Mouse (Mus musculus): ENCODE measurements at regions not wholly inside any gene's neighbourhood (a gene's known extent, or its start where the extent isn't known, plus 50 kb on each side); places are given as distances from the start of the nearest gene placed in this dataset.

GRCm38 (mm10) chr13:84345791-84346511 is 123.9 kb downstream of the Tmem161b start:
- peak; percentile 39 to 53 for DNase-seq (ENCODE audit: low spot score in 2 of 2)

GRCm38 (mm10) chr13:84346569-84346968 is 124.5 kb downstream of the Tmem161b start:
- no peak for DNase-seq (ENCODE audit: low spot score in 2 of 2)

GRCm38 (mm10) chr13:84347181-84347913 is 125.3 kb downstream of the Tmem161b start:
- peak; percentile 28 to 54 for DNase-seq (ENCODE audit: low spot score in 2 of 2)

- DNase-seq (ENCODE audit: low spot score in 2 of 2): peak; percentile 96 to 98
Observed at GRCm38 (mm10) chr13:84347914-84348700, 126.0 kb downstream of the Tmem161b start.

GRCm38 (mm10) chr13:84348701-84348975 is 126.5 kb downstream of the Tmem161b start:
- DNase-seq (ENCODE audit: low spot score in 2 of 2): no peak

- peak; percentile 50 to 68 for DNase-seq (ENCODE audit: low spot score in 2 of 2)
Observed at GRCm38 (mm10) chr13:84349001-84349720, 127.1 kb downstream of the Tmem161b start.

GRCm38 (mm10) chr13:84349721-84350040 is 127.6 kb downstream of the Tmem161b start:
- no peak for DNase-seq (ENCODE audit: low spot score in 2 of 2)

- no peak for DNase-seq (ENCODE audit: low spot score in 2 of 2)
Observed at GRCm38 (mm10) chr13:84350791-84351190, 128.7 kb downstream of the Tmem161b start.

GRCm38 (mm10) chr13:84356455-84356854 is 134.4 kb downstream of the Tmem161b start:
- DNase-seq (ENCODE audit: low spot score in 2 of 2): no peak

GRCm38 (mm10) chr13:84360536-84360935 is 138.4 kb downstream of the Tmem161b start:
- DNase-seq (ENCODE audit: low spot score in 2 of 2): no peak

- no peak for DNase-seq (ENCODE audit: low spot score in 2 of 2)
Observed at GRCm38 (mm10) chr13:84364069-84364468, 142.0 kb downstream of the Tmem161b start.

GRCm38 (mm10) chr13:84365503-84365902 is 143.4 kb downstream of the Tmem161b start:
- no peak for DNase-seq (ENCODE audit: low spot score in 2 of 2)

- DNase-seq (ENCODE audit: low spot score in 2 of 2): no peak
Observed at GRCm38 (mm10) chr13:84366017-84366416, 143.9 kb downstream of the Tmem161b start.

GRCm38 (mm10) chr13:84366839-84367238 is 144.7 kb downstream of the Tmem161b start:
- DNase-seq (ENCODE audit: low spot score in 2 of 2): no peak

GRCm38 (mm10) chr13:84368225-84368624 is 146.1 kb downstream of the Tmem161b start:
- no peak for DNase-seq (ENCODE audit: low spot score in 2 of 2)

GRCm38 (mm10) chr13:84374711-84375257 is 152.7 kb downstream of the Tmem161b start:
- DNase-seq (ENCODE audit: low spot score in 2 of 2): no peak

GRCm38 (mm10) chr13:84375941-84376340 is 153.8 kb downstream of the Tmem161b start:
- DNase-seq (ENCODE audit: low spot score in 2 of 2): peak; percentile 27 to 70

GRCm38 (mm10) chr13:84378553-84379332 is 156.6 kb downstream of the Tmem161b start:
- DNase-seq (ENCODE audit: low spot score in 2 of 2): no peak

GRCm38 (mm10) chr13:84391554-84391953 is 169.5 kb downstream of the Tmem161b start:
- DNase-seq (ENCODE audit: low spot score in 2 of 2): no peak

All from left cerebral cortex, adult 18-20 months (tissue).